Mouse (Mus musculus) lung, postnatal 4 days (tissue): ENCODE data around the gene Tmem43.

ENCODE experiments used
- DNase-seq, 2 experiments: peaks; one replicate each; pipeline ENCODE4 v3.0.0; 2021

Gene Tmem43

GRCm38 (mm10) chr6:91535231-91535630 is 61.7 kb downstream of the Tmem43 start:
- no peak for DNase-seq

GRCm38 (mm10) chr6:91536047-91536765 is 62.7 kb downstream of the Tmem43 start:
- no peak for DNase-seq
